Mouse (Mus musculus): ENCODE measurements around the gene Tmem119. TPM values are rescaled to one million over a fixed set of nuclear protein-coding genes. Genes with fewer than 3 reads are reported as not detected.
"Not testable (repeated sequence)": the region's sequence is repeated elsewhere in the genome, so short reads cannot be mapped to it uniquely, and the experiment has no call there.

Tmem119 gene
- total RNA-seq, 2 experiments from 2014 or later, result 5.6 to 5.9 TPM

DNA sequence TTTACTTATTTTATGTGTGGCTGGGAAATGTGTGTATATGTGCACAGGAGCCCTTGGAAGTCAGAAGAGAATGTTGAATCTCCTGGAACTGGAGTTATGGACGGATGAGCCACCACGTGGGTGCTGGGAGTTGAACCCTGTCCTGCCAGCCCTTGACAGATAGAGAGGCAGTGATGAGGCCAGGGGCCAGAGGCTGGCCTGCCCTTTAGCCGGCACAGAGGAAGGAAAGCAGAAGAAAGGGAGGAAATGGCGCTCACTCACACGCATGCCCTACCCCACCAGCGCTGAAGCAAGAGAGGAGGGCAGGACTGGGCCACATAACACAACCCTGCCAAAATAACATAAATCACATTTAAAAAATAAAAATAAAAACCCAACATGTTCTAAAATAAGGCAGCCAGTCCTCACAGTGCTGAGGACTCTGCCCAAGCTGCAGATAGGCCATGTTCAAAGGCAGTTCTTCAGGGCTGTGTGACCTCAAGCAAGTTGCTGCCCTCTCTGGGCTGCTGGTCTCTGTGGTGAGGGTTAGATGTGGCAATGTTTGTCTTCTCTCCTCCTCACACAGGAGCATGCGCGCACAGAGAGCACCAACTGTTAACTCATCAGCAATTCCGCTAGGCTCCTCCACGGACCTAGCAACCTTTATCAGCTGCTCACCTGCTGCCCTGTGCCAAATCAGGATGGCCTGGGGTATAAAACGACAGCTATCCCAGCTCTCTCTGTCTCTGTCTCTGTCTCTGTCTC, 9.7 kb downstream of the Tmem119 start:
- intact Hi-C loops (cut with DNase I), result no loop called here
- no peak for DNase-seq

DNA sequence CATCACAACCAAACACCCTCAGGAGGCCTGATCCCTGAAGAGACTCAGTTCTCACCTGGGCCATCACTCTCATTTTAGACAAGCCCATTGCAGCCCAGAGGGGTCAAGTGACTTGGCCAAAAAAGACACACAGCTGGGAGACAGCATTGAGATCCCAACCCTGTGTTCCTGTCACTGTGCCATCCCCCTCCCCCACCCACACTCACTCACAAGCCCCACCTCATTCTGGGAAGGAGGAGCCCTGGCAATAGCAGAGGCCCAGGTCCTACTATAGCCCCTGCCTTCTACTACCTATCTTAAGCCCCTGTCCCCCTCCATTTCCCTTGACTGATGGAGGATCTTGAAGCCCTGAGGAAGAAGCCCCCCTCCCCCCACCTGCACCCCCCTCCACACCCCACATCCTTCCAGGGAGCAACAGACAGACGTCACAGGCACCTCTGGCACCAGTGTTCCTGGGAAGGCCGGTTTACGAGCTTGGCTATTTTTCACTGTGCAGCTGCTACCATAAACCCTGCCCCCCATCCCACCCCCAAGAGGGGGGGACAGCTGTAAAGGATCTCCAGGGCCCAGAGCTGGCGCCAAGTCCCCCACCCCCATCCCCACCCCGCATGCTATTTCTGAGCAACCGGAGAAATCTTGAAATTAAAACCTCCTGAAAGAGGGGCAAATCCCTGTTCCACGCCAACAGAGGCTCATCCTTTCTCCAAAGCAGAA, 11.1 kb downstream of the Tmem119 start:
- DNase-seq, result no peak
- intact Hi-C loops (cut with DNase I), result no loop called here

DNA sequence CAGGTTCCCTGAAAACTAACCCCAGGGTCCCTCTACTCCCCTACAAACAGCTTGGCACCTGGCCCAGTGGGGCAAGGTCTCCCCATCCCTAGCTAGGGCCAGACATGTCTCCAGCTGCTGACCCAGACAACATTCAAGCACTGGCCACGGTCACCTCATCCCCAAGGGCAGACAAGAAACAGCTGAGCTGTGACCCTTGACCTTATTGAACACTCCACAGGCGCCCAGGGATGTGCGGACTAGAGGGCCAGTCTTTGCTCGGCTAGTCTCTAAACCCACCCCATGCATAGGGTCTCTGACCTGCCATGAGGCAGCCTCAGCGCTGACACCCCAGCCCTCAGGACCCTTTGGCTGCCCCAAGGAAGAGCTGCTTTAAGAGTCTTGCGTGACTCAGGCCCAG, 11.7 kb downstream of the Tmem119 start:
- no peak for DNase-seq
- intact Hi-C loops (cut with DNase I), result no loop called here

DNA sequence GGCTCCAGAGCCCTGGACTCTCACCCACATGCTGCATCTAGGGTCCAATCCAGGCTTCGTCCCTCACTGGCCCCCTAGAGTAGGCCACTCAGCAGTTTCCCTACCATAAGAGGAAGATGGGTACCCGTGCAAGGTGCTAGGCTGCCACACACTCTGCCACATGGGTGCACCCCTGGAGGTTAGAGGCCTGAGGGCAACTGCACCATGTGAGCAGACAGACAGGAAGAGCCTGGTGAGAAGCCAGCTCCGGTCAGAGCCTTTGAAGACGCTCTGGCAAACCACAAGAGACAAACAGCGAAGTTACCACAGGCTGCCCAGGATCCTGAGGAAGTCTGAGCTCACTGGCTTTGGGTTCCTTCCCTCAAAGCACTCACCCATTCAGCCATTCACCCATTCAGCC, 13.3 kb downstream of the Tmem119 start:
- DNase-seq, result no peak
- intact Hi-C loops (cut with DNase I), result no loop called here

DNA sequence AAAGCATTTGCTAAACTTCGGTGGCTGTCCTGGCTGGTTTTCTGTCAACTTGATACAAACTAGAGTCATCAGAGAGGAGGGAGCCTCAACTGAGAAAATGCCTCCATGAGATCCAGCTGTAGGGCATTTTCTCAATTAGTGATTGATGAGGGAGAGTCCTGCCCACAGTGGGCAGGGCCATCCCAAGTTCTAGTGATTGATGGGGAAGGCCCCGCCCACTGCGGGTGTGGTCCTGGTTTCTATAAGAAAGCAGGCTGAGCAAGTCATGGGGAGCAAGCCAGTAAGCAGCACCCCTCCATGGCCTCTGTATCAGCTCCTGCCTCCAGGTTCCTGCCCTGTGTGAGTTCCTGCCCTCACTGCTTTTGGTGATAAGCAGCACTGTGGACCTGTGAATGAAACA, 16.2 kb downstream of the Tmem119 start:
- DNase-seq, result not testable (repeated sequence)

DNA sequence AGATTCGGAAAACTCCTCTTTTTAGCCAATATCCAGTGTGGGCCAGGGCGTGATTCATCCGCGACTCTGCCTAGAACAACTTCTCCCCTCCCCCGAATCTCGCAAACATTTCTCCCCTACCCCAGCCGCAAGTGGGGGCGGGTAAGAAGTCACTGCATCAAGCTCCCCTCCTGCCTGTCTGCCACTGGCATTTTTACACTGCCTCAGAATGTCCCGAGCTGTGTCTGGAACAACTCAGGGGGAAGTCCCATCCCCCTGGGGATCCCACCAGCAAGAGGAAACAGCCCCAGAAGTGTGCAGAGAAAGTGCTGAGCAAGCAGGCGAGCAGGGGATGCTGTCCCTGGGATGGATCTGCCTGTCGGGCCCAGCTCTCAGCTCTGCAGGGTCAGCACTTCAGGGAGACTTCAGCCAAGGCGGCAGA, 16.7 kb downstream of the Tmem119 start:
- DNase-seq, result peak; percentile 59
- intact Hi-C loops (cut with DNase I), result no loop called here

More for the DNA sequence above, 16.2 kb downstream of the Tmem119 start:
- intact Hi-C loops (cut with DNase I), result not testable (repeated sequence)

DNA sequence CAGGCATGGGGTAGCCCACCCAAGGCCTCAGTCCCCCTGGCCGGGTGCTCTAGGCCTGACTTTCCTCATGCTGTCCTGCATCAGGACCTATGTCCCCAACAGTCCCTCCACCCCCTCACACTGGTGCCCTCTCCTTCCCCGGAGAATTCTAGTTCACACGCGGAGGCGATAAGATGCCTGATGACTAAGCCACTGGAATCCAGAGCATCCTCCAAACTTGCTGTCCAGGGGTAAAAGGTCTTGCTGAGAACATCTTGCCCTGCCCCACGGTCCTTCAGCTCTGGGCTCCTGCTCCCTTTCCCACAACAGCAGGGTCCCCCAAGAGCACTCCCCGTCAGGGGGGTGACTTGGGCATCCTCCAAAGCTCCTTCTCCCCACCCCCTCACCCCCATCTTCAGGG, 17.7 kb downstream of the Tmem119 start:
- DNase-seq, result no peak
- intact Hi-C loops (cut with DNase I), result no loop called here

DNA sequence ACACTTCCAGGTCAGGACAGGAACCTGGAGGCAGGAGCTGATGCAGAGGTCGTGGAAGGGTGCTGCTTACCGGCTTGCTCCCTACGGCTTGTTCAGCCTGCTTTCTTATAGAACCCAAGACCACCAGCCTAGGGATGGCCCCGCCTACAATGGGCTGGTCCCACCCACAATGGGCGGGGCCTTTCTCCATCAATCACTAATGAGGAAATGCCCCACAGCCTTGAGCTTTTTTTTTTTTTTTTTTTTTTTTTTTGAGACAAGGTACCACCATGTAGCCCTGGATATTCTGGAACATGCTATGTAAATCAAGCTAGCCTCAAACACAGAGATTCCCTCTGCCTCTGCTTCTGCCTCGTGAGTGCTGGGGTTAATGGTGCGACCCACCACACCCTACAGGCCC, 18.4 kb downstream of the Tmem119 start:
- intact Hi-C loops (cut with DNase I), result no loop called here
- DNase-seq, result no peak

DNA sequence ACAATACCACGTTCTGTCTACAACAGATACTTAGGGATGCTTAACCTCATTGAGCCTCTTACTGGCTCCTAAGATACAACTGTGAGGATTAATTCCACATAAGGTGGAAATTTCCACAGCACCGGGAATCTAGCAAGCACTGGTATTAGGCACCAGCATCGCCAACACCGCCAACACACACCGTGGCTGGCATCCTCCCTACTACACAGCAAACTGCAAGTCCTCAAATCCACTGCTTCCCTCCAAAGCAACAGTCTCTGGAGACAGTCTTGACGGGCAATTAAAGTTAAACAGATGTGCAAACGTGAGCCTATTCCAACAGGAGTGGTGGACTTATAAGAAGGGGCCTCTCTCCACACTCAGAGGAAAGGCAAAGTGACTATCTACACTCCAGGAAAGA, 19.1 kb downstream of the Tmem119 start:
- DNase-seq, result no peak
- intact Hi-C loops (cut with DNase I), result no loop called here

DNA sequence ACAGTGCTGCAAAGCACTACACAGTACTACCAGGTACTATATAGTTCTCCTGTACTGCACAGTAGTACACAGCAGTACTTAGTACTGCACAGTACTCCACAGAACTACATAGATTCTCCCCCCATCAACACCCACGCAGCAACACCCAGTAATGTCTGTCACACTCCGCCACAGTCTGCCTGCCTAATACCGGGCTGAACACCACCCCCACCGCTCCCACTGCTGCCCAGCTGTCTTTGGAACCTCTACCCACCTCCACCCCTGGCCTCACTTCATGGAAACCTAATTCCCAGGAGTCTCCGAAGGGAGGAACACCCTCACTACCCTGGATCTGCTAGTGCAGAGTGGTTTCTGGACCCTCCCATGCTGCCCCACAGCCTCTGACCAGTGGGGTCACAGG, 19.6 kb downstream of the Tmem119 start:
- no peak for DNase-seq
- intact Hi-C loops (cut with DNase I), result no loop called here

DNA sequence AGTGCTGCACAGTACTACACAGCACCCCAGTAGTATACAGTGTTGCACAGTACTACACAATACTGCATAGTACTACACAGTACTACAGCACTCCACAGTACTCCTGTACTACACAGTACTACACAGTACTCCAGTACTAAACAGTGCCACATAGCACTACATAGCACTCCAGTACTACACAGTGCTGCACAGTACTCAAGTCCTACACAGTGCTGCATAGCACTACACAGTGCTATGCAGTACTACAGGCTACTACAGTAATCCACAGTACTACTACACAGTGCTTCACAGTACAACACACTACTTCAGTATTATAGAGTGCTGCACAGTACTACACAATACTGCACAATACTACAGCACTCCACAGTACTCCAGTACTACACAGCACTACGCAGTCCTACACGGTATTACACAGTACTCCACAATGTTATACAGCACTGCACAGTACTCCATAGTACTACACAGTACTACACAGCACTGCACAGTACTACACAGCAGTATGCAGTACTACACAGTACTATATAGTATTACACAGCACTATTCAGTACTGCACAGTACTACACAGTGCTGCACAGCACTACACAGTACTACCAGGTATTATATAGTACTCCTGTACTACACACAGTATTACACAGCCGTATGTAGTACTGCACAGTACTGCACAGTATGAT, 20.1 kb downstream of the Tmem119 start:
- intact Hi-C loops (cut with DNase I), result no loop called here
- no peak for DNase-seq

DNA sequence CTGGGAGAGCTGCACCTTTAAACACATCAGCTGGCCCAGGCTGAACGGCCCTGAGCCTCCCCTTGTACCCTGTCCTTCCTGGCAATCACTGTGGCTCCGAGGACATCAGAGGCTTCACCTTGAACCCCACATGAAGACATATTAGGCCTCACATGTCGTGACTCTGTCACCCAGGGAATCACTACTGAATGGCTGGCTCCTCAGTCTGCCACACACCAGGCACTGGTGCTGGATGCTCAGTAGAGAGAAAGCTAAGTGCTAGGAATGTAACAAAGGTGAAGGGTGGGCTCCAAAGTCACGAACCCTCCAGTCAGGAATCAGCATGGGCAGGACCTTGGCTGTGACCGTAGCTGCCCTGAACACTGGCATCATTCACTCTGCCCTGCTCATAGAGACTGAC, 20.7 kb downstream of the Tmem119 start:
- intact Hi-C loops (cut with DNase I), result no loop called here
- no peak for DNase-seq

DNA sequence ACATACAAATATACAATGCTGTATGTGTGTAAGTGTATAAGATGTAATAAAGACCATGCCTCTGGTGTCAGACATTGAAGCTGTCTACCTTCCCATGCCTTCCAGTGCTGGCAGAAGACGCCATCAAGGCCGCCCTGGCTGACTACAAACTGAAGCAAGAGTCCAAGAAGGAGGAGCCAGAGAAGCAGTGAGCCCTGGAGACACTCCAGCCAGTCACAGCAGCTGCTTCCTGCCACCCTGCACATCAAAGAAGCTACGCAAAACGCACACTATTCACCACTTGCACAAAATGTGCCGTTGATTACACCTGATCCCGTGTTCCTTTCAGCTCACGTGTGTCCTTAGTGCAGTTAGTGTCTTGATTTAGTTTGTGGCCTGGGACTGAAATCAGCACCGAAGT, 22.6 kb downstream of the Tmem119 start:
- intact Hi-C loops (cut with DNase I), result not testable (repeated sequence)

DNA sequence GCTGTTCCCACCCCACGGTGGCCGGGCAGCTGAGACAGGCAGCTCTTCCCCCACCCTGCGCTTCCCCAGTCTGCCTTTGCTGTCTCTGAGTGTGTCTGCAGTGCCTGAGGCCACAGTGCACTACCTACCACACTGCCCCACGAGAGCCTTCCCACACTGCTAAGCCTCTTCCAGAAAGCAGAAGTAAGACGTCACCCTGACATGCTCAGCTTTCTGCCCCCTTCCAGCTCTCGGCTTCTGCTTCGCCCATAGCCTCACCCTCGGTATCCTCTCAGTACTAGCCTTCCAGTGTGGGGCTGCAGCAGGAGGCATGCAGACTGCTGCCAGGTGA, 23.5 kb downstream of the Tmem119 start:
- DNase-seq, result no peak
- intact Hi-C loops (cut with DNase I), result no loop called here

More for the DNA sequence above, 22.6 kb downstream of the Tmem119 start:
- not testable (repeated sequence) for DNase-seq

DNA sequence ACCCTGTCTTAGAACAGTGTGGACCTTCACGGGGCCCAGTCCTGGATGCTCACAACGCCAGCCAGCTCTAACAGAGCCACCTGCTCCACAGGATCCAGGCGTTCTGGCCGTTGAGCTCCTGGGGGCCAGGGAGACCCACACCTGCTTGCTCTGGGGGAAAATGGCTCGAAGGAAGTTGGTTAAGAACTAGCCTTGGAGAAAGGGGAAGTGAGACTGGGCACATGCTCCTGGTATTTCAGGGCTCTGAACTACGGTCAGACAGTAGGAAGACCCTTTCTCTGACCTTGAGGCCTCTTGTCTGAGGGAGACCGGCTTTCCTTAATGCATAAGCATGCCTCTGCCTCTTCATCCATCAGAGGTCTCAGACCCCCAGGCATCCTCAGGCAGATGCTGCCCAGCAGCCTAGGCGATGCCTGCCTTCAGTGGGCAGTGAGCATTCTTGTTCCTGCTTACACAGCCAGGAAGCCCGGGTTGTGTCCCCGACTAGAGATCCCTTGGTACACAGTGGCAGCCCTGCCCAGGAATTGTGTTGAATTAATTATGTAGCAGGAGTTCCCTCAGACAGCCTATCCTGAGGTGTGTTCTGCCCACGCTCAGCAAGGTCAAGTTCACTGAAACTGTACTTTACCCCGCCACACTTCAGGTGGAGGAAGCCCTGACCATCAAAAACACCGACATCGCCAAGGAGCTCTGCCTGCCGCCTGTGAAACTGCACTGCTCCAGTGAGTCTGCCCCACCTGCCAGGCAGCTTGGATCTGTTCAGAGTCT, 24.0 kb downstream of the Tmem119 start:
- DNase-seq, result peak in 1 of 2 experiments; percentile 27
- intact Hi-C loops (cut with DNase I), result no loop called here

DNA sequence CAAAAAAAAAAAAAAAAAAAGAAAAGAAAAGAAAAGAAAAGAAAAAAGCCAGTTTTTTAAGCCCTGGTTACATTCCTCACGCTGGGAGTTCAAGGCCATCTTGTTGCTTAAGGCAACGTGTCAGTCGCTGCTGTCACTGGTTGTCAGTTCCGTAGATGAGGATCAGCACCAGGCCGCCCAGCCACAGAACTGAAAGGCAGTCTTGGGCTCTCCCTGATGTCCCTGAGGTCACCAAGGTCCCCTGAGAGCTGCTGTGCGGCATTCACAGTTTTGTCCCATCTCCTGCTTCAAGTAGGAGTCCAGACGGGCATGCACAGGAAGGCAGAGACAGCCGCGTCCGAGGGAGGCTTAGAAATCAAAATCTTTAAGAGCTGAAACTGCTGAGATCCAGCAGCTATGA, 24.7 kb downstream of the Tmem119 start:
- intact Hi-C loops (cut with DNase I), result no loop called here

DNA sequence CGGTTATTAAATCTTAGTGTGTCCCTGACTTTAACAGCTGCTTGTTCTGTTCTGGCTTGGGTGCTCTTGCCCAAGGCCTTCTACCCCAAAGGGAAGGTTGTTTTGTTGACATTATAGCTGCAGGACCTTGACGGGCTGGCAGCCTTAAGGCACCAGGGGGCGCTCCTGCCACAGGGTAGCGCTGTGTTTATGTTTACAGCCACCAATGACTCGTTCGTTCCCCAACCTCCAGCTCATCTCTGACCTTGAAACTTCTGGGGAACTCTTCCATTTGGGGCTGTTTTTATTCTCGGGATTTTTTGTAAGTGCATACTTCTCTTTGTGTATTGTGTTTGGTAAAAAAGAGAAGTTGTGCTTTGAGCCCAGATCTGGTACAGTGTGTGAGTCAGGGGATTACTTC, 26.7 kb downstream of the Tmem119 start:
- intact Hi-C loops (cut with DNase I), result loop anchor here (1.0 kb wide), 3 partner anchors 42 to 181 kb away; no protein-coding TSS in a partner anchor
- peak; percentile 90 to 92 for DNase-seq

More for the DNA sequence above, 24.7 kb downstream of the Tmem119 start:
- DNase-seq, result no peak

DNA sequence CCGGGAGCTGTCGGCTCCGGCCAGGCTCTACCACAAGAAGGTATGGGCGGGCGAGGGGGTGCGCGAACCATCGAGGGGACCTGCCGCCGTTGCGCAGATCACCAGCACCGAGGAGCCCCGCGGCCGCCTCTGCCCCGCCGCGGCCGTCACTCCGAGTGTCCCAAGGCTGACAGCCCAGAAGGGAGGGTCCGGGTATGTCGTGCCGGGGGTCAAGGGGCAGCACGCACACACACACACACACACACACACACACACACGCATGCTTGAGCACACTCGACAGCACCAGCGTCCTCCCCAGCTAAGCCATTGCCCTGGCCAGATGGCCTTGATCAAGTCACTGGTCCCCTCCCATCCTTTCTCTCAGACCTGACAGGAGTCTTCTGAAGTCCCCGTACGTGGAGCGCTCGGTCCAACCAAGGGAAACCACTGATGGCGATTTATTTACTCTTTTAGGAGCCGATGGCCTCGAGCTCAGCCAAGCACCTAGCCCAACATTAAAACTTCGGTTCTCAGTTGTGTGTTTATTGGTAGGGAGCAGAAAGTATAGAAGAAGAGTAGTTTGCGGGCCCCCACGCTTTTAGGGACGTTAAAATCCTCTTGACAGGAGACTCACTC, 27.3 kb downstream of the Tmem119 start:
- DNase-seq, result no peak
- intact Hi-C loops (cut with DNase I), result loop anchor here (1.0 kb wide), 3 partner anchors 42 to 181 kb away; no protein-coding TSS in a partner anchor

DNA sequence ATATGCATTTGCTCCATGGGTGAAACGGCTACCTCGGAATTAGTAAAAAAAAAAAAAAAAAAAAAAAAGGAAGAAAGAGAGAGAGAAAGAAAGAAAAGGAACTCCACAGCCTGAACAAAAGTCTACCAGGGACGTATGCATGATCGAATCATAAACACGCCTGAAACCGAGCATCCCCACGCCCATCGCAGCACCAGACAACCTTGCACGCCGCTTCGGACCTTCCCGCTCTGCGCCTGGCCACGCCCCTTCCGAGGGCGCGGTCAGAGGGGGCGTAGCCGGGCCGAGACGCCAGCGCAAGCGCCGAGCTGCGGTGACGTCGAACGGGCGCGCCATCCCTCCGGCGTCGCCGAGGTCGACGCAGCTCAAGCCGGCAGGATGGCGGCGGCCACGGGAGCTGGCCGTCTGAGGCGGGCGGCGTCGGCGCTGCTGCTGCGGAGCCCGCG, 27.8 kb downstream of the Tmem119 start, which contains the start of the genes Sart3 and Iscu:
Gene Sart3, minus strand, starts transcription at position 61 of the 446 bp plus-strand sequence.
Gene Iscu, plus strand, starts transcription at position 299 of the 446 bp plus-strand sequence.
- DNase-seq, result peak; percentile 97
- intact Hi-C loops (cut with DNase I), result no loop called here
